Mouse (Mus musculus): Measurements from ENCODE around the gene Gpkow. TPM values are rescaled to one million over a fixed set of nuclear protein-coding genes. Genes with fewer than 3 reads are reported as not detected.
"Not testable (repeated sequence)": the region's sequence is repeated elsewhere in the genome, so short reads cannot be mapped to it uniquely, and the experiment has no call there.

The Gpkow gene
- polyA plus RNA-seq, 1 experiment from 2014 or later, result 31.8 TPM

DNA sequence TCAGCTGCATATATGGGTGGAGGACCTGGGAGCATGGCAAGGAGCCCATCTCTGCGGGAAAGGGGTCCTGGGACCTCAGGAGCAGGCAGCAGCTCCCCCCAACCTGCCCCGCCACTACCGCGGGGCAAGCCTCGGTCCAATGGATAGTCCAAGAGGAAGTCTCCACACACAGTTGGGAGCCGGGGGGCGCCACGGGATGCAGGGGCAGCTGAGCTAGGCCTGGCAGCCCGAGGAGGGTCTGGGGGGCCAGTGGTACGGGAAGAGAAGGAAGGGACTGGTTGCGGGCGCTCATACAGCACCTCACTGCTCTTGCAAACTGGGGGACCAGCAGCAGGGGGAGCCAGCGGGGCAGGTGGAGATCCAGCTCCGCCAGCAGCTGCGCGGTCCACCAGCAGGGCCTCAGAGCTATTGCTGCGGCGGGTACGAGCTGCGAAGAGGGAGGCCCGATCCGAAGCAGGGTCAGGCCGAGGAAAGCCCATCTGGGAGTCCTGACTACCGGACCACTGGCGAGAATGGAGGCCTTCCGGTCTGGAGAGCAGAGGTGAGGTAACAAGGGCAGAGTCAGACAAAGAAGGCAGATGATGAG, 36.7 kb downstream of the Gpkow start:
- H3K4me1 ChIP-seq (replicated peaks), result no peaks in the 10 kb centered on the region
- H3K27me3 ChIP-seq (replicated peaks), result no peaks in the 10 kb centered on the region
- H3K4me3 ChIP-seq (replicated peaks), result no peak overlapping the region
- H3K4me2 ChIP-seq (replicated peaks), result no peak overlapping the region
- H3K36me3 ChIP-seq, result no peaks in the 10 kb centered on the region
- WGBS, result 33% methylated on average over 25 of the region's 26 CpGs
- no peaks in the 10 kb centered on the region for H3K9me3 ChIP-seq
- H3K27ac ChIP-seq, result no peak overlapping the region
- peak; percentile 28; the same call in 1 of the 2 replicates for ATAC-seq
- no peak overlapping the region for H3K9ac ChIP-seq

DNA sequence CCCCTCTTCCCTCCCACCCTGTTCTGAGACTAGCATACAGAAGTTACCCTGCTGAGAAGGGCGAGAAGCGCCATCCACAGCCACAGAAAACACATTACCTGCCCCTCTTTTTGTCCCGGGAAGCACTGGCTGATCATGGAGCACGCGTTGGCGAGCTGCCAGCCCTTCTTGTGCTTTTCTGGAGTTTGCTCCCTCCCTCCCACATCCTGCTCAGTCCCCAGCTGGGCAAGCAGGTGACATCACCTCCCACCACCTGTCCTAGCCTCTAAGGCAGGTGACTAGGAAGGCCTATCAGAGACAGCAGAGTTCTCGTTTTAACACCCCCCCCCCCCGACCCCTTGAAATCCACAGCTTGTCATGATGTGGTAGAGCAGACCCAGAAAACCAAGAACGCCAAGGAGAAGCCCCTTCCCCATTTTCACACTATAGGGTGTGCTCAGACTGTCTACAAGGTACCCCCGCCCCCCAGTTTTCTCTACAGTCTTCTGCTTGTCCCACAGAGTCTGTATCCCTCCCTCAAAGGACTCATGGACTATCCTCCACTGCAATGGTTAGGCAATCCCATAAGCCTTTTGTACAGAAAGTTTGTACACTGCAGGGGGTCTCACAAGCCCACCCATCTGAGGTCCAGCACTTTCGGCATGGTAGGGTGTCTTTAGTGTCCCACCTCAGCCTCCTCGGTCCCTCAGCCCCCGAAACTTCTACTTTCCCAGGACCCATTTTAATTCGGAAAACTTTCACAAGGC, 42.6 kb downstream of the Gpkow start:
- H3K36me3 ChIP-seq, result no peaks in the 10 kb centered on the region
- WGBS, result 64% methylated on average over 14 of the region's 14 CpGs
- H3K4me3 ChIP-seq (replicated peaks), result no peak overlapping the region
- H3K27ac ChIP-seq, result peak overlapping the region; percentile 40; the same call in 1 of the 2 replicates
- no peaks in the 10 kb centered on the region for H3K9me3 ChIP-seq
- H3K9ac ChIP-seq, result no peak overlapping the region
- ATAC-seq, result peak; percentile 84
- H3K4me1 ChIP-seq (replicated peaks), result no peaks in the 10 kb centered on the region
- H3K27me3 ChIP-seq (replicated peaks), result no peaks in the 10 kb centered on the region
- H3K4me2 ChIP-seq (replicated peaks), result peak overlapping the region; percentile 19; the same call in 1 of the 2 replicates

DNA sequence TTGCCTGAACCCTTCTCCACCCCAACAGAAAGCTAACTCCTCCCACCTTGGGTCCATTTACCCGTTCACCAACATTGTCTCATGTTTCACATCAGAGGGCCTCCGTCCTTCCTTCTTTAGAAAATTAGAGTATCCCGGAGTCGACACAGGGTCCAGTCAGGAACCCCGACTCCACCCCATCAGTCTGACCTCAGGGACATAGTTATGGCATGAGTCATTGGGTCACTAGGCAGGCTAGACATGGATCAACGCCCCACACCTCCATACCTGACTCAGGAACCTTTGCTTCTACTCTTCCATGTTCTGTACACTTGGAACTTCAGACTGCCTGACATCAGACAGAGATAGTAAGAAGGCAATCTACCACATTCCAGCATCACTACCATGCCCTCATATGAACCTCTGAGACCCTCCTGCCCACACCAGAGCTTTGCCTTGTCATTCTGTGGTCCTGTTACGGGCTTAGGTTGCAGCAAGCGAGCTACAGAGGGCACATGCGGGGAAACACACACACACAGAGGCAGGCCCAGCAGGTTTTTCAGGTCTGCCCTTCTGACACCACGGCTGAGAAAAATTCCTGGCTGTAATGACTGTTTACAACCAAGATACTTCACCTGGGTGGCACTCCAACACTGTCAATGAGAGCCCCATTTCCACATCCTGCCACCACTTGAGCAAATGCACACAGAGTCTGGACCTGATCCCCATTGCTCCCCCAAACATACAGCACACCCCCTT, 43.3 kb downstream of the Gpkow start:
- H3K27me3 ChIP-seq (replicated peaks), result no peaks in the 10 kb centered on the region
- peak; percentile 73 for ATAC-seq
- no peak overlapping the region for H3K9ac ChIP-seq
- H3K9me3 ChIP-seq, result no peaks in the 10 kb centered on the region
- H3K4me1 ChIP-seq (replicated peaks), result no peaks in the 10 kb centered on the region
- 49% methylated on average over 10 of the region's 10 CpGs for WGBS
- H3K4me3 ChIP-seq (replicated peaks), result no peak overlapping the region
- peak overlapping the region; percentile 44; the same call in 1 of the 2 replicates for H3K27ac ChIP-seq
- 0 out of 2 replicates have a peak overlapping the region, but pooled peaks have one; percentile 9 for H3K4me2 ChIP-seq (replicated peaks)
- H3K36me3 ChIP-seq, result no peaks in the 10 kb centered on the region

DNA sequence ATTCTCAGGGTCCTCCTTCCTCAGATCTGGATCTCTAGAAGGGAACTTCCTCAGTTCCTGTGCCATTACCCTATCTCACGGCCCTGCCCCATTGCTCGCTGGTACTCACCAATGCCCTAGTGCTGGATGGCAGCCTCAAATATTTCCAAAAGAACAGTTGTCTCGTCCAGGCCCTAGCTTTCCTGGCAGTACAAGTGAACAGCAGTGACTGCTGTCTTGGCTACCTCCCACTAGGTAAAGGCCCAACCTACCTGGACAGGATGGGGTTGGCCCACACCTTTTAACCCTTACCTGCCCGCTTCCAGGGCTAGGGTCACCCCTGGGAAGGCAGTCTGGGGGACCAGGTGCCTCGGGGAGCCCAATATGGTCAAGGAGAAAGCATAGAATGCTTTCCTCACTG, 44.2 kb downstream of the Gpkow start:
- 0 out of 2 replicates have a peak overlapping the region, but pooled peaks have one; percentile 9 for H3K4me2 ChIP-seq (replicated peaks)
- H3K27me3 ChIP-seq (replicated peaks), result no peaks in the 10 kb centered on the region
- H3K9ac ChIP-seq, result no peak overlapping the region
- WGBS, result 62% methylated on average over 5 of the region's 5 CpGs
- no peaks in the 10 kb centered on the region for H3K9me3 ChIP-seq
- no peaks in the 10 kb centered on the region for H3K4me1 ChIP-seq (replicated peaks)
- no peaks in the 10 kb centered on the region for H3K36me3 ChIP-seq
- H3K4me3 ChIP-seq (replicated peaks), result no peak overlapping the region
- ATAC-seq, result no peak
- 0 out of 2 replicates have a peak overlapping the region, but pooled peaks have one; percentile 44 for H3K27ac ChIP-seq

DNA sequence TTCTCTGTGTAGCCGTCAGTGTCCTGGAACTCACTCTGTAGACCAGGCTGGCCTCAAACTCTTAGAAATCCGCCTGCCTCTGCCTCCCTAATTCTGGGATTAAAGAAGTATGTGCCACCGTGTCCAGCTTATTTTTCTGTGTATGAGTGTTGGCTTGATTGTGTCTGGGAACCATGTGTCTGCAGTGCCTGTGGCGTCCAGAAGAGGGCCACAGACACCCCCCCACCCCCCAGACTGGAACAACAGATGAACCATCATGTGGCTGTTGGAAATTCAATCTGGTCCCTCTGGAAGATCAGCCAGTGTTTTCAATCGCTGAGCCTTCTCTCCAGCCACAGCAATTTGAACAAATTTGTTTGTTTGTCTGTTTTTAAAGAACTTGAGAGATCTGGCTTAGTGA, 46.5 kb downstream of the Gpkow start:
- Histone ChIP-seq H3K4me3 (replicated peaks) (no peak overlapping the region), H3K4me2 (replicated peaks) (no peak overlapping the region), H3K9ac (no peak overlapping the region), H3K9me3 (no peaks in the 10 kb centered on the region), H3K27ac (no peak overlapping the region), H3K36me3 (no peaks in the 10 kb centered on the region), H3K27me3 (replicated peaks) (no peaks in the 10 kb centered on the region), H3K4me1 (replicated peaks) (no peaks in the 10 kb centered on the region)
- ATAC-seq, result no peak
- WGBS, result 58% methylated on average over 5 of the region's 5 CpGs

DNA sequence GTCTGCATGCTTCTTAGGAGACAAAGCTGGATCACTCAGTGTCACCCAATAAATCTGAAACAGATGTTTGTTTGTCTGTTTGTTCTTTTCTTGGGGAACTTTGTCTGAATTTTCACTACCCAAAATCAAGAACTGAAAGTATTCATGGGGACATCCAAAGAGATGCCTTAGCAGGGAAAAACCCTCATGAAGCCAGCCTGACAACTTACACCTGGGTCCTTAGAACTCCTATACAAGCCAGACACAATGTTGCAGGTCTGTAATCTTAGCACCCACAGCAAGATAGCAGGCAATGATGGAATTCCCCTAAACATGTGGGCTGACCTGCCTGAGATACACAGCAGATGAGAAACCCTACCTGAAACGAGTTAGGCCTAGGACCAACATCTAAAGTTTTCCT, 48.0 kb downstream of the Gpkow start:
- Histone ChIP-seq H3K27me3 (replicated peaks) (no peaks in the 10 kb centered on the region), H3K9me3 (no peaks in the 10 kb centered on the region), H3K27ac (no peak overlapping the region), H3K4me1 (replicated peaks) (no peaks in the 10 kb centered on the region), H3K4me3 (replicated peaks) (no peak overlapping the region), H3K9ac (no peak overlapping the region), H3K4me2 (replicated peaks) (no peak overlapping the region), H3K36me3 (no peaks in the 10 kb centered on the region)
- WGBS, result 46% methylated on average over 1 of the region's 1 CpGs
- ATAC-seq, result no peak

DNA sequence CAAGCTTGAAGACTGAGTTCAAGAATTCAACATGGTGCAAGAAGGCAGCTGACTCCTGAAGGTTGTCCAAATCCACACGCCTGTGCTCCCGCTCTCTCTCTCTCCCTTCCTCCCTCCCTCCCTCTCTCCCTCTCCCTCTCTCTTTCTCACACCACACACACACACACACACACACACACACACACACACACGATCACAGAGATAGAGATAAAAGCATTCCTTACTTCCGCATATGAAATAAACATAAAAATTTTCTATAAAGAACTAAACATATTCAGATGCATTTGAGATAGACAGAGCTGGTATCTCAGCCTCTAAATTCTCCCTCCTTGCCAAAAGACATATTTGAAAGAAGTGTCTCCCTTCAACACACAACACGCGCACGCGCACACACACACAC, 48.5 kb downstream of the Gpkow start:
- H3K4me3 ChIP-seq (replicated peaks), result no peak overlapping the region
- H3K9ac ChIP-seq, result no peak overlapping the region
- H3K27me3 ChIP-seq (replicated peaks), result no peaks in the 10 kb centered on the region
- H3K4me2 ChIP-seq (replicated peaks), result no peak overlapping the region
- WGBS, result 83% methylated on average over 8 of the region's 8 CpGs
- H3K27ac ChIP-seq, result no peak overlapping the region
- H3K4me1 ChIP-seq (replicated peaks), result no peaks in the 10 kb centered on the region
- no peak for ATAC-seq
- H3K36me3 ChIP-seq, result no peaks in the 10 kb centered on the region
- H3K9me3 ChIP-seq, result no peaks in the 10 kb centered on the region

DNA sequence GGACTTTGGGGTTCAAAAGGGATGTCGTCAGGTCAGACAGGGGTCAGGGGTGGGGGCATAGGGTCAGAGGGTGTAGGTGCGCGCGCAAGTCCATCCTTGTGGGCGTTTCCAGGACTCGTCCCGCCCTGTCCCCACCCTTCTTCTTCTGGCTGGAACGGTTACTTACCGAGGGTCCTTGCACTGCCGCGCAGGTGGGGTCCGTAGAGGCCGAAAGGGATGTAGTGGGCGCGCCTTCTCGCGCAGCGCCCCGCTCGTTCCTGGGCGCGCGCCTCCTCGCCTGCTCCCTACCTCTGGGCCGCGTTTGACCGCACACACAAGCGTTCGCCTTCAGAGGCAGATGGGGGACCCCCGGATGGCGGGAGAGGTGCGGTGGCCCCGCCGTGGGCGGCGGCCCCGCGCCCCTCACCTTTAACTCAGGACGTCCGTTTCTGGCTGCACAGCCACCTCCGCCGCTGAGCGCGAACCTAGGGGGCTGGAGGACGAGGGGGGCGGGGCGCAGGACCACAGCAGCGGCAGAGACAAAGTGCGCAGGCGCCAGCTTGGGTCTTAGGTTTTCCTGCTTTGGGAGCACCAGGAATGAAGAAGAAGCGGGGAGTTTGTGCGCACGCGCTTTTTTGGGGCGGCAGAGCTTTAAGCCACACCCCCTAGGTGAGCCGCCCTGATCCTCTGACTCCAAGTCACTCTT, 53.6 kb downstream of the Gpkow start, which contains the start of gene Ccdc120:
Ccdc120 (minus strand) TSS at position 474 of the 685 bp plus-strand sequence.
- no peaks in the 10 kb centered on the region for H3K27me3 ChIP-seq (replicated peaks)
- H3K27ac ChIP-seq, result no peak within 1 kb of the TSS
- H3K9me3 ChIP-seq, result no peaks in the 10 kb centered on the region
- ATAC-seq, result peak; percentile 90
- WGBS, result 9% methylated on average over 47 of the region's 56 CpGs
- peak within 1 kb of the TSS; percentile 53 for H3K4me2 ChIP-seq (replicated peaks)
- peak within 1 kb of the TSS; percentile 49 for H3K4me3 ChIP-seq (replicated peaks)
- H3K9ac ChIP-seq, result peak within 1 kb of the TSS; percentile 50
- H3K36me3 ChIP-seq, result no peaks in the 10 kb centered on the region
- H3K4me1 ChIP-seq (replicated peaks), result no peaks in the 10 kb centered on the region

DNA sequence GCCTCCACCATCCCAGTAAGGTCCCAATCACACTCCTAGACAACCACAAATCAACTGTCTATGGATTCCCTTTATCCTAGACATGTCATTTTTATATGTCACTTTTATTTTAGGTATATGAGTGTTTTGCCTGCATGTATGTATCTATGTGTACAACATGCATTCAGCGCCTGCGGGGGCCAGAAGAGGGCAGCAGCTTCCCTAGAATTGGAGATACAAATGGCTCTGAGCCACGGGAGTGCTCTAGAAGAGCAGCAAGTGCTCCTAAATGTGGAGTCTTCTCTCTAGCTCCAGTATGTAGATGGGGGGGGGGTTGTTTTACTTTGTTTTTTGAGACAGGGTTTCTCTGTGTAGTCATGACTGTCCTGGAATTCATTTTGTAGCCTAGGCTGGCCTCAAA, 56.7 kb downstream of the Gpkow start:
- not testable (repeated sequence) for H3K27me3 ChIP-seq (replicated peaks); H3K27ac ChIP-seq; ATAC-seq; H3K4me1 ChIP-seq (replicated peaks); H3K9me3 ChIP-seq; H3K4me3 ChIP-seq (replicated peaks); H3K4me2 ChIP-seq (replicated peaks); H3K36me3 ChIP-seq; H3K9ac ChIP-seq
- 10% methylated on average over 3 of the region's 3 CpGs for WGBS

Other genes starting within 250 kb of the Gpkow start
- gene Foxp3, start 123.5 kb upstream of the Gpkow start, polyA plus RNA-seq (2015; fragmentation: Nextera tagmentation; extraction: Ambion mirVana), result not detected in 2 replicates
- 1.3 and 1.5 TPM in 2 replicates for gene Ppp1r3f, start 122.8 kb upstream of the Gpkow start, polyA plus RNA-seq (2015; fragmentation: Nextera tagmentation; extraction: Ambion mirVana)
- 31.2 and 31.4 TPM in 2 replicates for gene Ccdc22, start 91.6 kb upstream of the Gpkow start, polyA plus RNA-seq (2015; fragmentation: Nextera tagmentation; extraction: Ambion mirVana)
- 0.04 TPM in 1 of 2 replicates, not detected in the other for gene Cacna1f, start 90.0 kb upstream of the Gpkow start, polyA plus RNA-seq (2015; fragmentation: Nextera tagmentation; extraction: Ambion mirVana)
- 6.3 and 6.5 TPM in 2 replicates for gene Syp, start 58.7 kb upstream of the Gpkow start, polyA plus RNA-seq (2015; fragmentation: Nextera tagmentation; extraction: Ambion mirVana)
- 6.6 and 6.8 TPM in 2 replicates for gene Prickle3, start 39.9 kb upstream of the Gpkow start, polyA plus RNA-seq (2015; fragmentation: Nextera tagmentation; extraction: Ambion mirVana)
- gene Plp2, start 25.7 kb upstream of the Gpkow start, polyA plus RNA-seq (2015; fragmentation: Nextera tagmentation; extraction: Ambion mirVana), result 198 and 212 TPM in 2 replicates
- gene Magix, start 15.9 kb upstream of the Gpkow start, polyA plus RNA-seq (2015; fragmentation: Nextera tagmentation; extraction: Ambion mirVana), result 0.57 and 0.71 TPM in 2 replicates
- 25.0 and 27.5 TPM in 2 replicates for gene Wdr45, start 17.2 kb downstream of the Gpkow start, polyA plus RNA-seq (2015; fragmentation: Nextera tagmentation; extraction: Ambion mirVana)
- not detected in 2 replicates for gene Gm45208, start 25.1 kb downstream of the Gpkow start, polyA plus RNA-seq (2015; fragmentation: Nextera tagmentation; extraction: Ambion mirVana)
- gene Praf2, start 31.3 kb downstream of the Gpkow start, polyA plus RNA-seq (2015; fragmentation: Nextera tagmentation; extraction: Ambion mirVana), result 60.3 and 61.4 TPM in 2 replicates
- 12.4 TPM in 2 replicates for gene Ccdc120, start 53.8 kb downstream of the Gpkow start, polyA plus RNA-seq (2015; fragmentation: Nextera tagmentation; extraction: Ambion mirVana)
- gene Tfe3, start 65.4 kb downstream of the Gpkow start, polyA plus RNA-seq (2015; fragmentation: Nextera tagmentation; extraction: Ambion mirVana), result 23.0 and 23.9 TPM in 2 replicates
- gene Gripap1, start 92.6 kb downstream of the Gpkow start, polyA plus RNA-seq (2015; fragmentation: Nextera tagmentation; extraction: Ambion mirVana), result 35.4 and 35.5 TPM in 2 replicates
- gene Kcnd1, start 125.2 kb downstream of the Gpkow start, polyA plus RNA-seq (2015; fragmentation: Nextera tagmentation; extraction: Ambion mirVana), result 1.5 and 2.1 TPM in 2 replicates
- gene Otud5, start 144.2 kb downstream of the Gpkow start, polyA plus RNA-seq (2015; fragmentation: Nextera tagmentation; extraction: Ambion mirVana), result 37.6 and 37.7 TPM in 2 replicates
- gene Pim2, start 181.1 kb downstream of the Gpkow start, polyA plus RNA-seq (2015; fragmentation: Nextera tagmentation; extraction: Ambion mirVana), result 11.3 and 12.6 TPM in 2 replicates
- 36.5 and 39.5 TPM in 2 replicates for gene Slc35a2, start 186.9 kb downstream of the Gpkow start, polyA plus RNA-seq (2015; fragmentation: Nextera tagmentation; extraction: Ambion mirVana)
- gene Pqbp1, start 202.1 kb downstream of the Gpkow start, polyA plus RNA-seq (2015; fragmentation: Nextera tagmentation; extraction: Ambion mirVana), result 101 and 104 TPM in 2 replicates
- 128 and 131 TPM in 2 replicates for gene Timm17b, start 202.2 kb downstream of the Gpkow start, polyA plus RNA-seq (2015; fragmentation: Nextera tagmentation; extraction: Ambion mirVana)
- gene Gm10491, start 210.7 kb downstream of the Gpkow start, polyA plus RNA-seq (2015; fragmentation: Nextera tagmentation; extraction: Ambion mirVana), result not detected in 2 replicates
- gene Gm10490, start 212.4 kb downstream of the Gpkow start, polyA plus RNA-seq (2015; fragmentation: Nextera tagmentation; extraction: Ambion mirVana), result not detected in 2 replicates
- gene Pcsk1n, start 222.7 kb downstream of the Gpkow start, polyA plus RNA-seq (2015; fragmentation: Nextera tagmentation; extraction: Ambion mirVana), result 14.2 and 14.4 TPM in 2 replicates
- gene Eras, start 231.5 kb downstream of the Gpkow start, polyA plus RNA-seq (2015; fragmentation: Nextera tagmentation; extraction: Ambion mirVana), result not detected in 2 replicates

Data from intestine, embryonic 15.5 days (tissue).